Mouse (Mus musculus) liver, adult 2 months (tissue): ENCODE measurements around the gene Taco1.

Experiments
- CTCF ChIP-seq: fragments of 200-500 bp; IDR thresholded peaks from 2 replicates; pipeline ENCODE4 v1.5.1; 2011; ENCODE audit warnings: low read depth, low read length, control low read depth
- POLR2A ChIP-seq: fragments of 200-500 bp; IDR thresholded peaks from 2 replicates; pipeline ENCODE4 v1.6.1; 2011; ENCODE audit warnings: low read length, control low read depth; ENCODE audit not compliant: insufficient read depth; ENCODE audit errors: extremely low read depth

DNA sequence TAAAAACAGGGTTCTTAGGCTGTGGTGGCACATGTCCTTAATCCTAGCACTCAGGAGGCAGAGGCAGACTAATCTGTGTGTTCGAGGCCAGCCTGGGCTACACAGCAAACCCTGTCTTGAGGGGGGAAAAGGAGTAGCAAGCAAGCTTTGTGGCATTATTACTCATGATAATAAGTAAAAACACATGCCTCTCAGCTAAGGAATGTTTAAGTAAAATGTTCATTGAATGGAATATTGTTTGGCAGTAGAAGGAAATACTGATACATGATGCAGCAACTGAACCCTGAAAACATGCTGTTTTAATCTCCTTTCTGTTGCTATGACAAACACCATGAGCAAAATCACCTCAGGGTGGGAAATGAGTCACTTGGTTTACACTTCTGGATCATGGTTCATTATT, 4.5 kb upstream of the Taco1 start:
- TF ChIP-seq CTCF (no peak), POLR2A (no peak)
